Mouse (Mus musculus): ENCODE results near the gene Ankrd16.

Gene Ankrd16

GRCm38 (mm10) chr2:11777091-11778068 lies at the start of gene Ankrd16, which contains the start of gene Fbh1:
Ankrd16 (plus strand) TSS chr2:11777876.
Fbh1 (minus strand) TSS chr2:11777582.
- peak; percentile 100 for DNase-seq

GRCm38 (mm10) chr2:11729091-11729490 lies 48.6 kb upstream of the Ankrd16 start:
- no peak for DNase-seq

GRCm38 (mm10) chr2:11732978-11733377 lies 44.7 kb upstream of the Ankrd16 start:
- DNase-seq: no peak

- no peak for DNase-seq
Measured at GRCm38 (mm10) chr2:11735853-11736252, 41.8 kb upstream of the Ankrd16 start.

GRCm38 (mm10) chr2:11738794-11739193 lies 38.9 kb upstream of the Ankrd16 start:
- DNase-seq: no peak

GRCm38 (mm10) chr2:11739516-11740051 lies 38.1 kb upstream of the Ankrd16 start:
- no peak for DNase-seq

- no peak for DNase-seq
Measured at GRCm38 (mm10) chr2:11762541-11762940, 15.1 kb upstream of the Ankrd16 start.

- peak; percentile 27 for DNase-seq
Measured at GRCm38 (mm10) chr2:11765694-11766093, 12.0 kb upstream of the Ankrd16 start.

- no peak for DNase-seq
Measured at GRCm38 (mm10) chr2:11766485-11767160, 11.1 kb upstream of the Ankrd16 start.

GRCm38 (mm10) chr2:11767161-11767545 lies 10.5 kb upstream of the Ankrd16 start:
- no peak for DNase-seq

- no peak for DNase-seq
Measured at GRCm38 (mm10) chr2:11771701-11772100, 6.0 kb upstream of the Ankrd16 start.

GRCm38 (mm10) chr2:11772401-11772800 lies 5.3 kb upstream of the Ankrd16 start:
- DNase-seq: no peak

GRCm38 (mm10) chr2:11774426-11774825 lies 3.2 kb upstream of the Ankrd16 start:
- no peak for DNase-seq

- DNase-seq: no peak
Measured at GRCm38 (mm10) chr2:11775121-11775520, 2.6 kb upstream of the Ankrd16 start.

GRCm38 (mm10) chr2:11776415-11776814 lies 1.3 kb upstream of the Ankrd16 start:
- DNase-seq: no peak

- peak; percentile 79 for DNase-seq
Measured at GRCm38 (mm10) chr2:11778087-11778823, 579 bp downstream of the Ankrd16 start.

- peak; percentile 44 for DNase-seq
Measured at GRCm38 (mm10) chr2:11784159-11784558, 6.5 kb downstream of the Ankrd16 start.

- no peak for DNase-seq
Measured at GRCm38 (mm10) chr2:11794668-11795067, 17.0 kb downstream of the Ankrd16 start.

- DNase-seq: no peak
Measured at GRCm38 (mm10) chr2:11797930-11798364, 20.3 kb downstream of the Ankrd16 start.

GRCm38 (mm10) chr2:11801299-11801930 lies 23.7 kb downstream of the Ankrd16 start:
- no peak for DNase-seq

All from cerebellum, adult 8-10 months (tissue).